Comparison of ENCODE assay signal across 18 mouse cellular contexts in genomic region chr4:149966963-149967362, GRCm38 (mm10). TPM values are rescaled to one million over a fixed set of nuclear protein-coding genes. Genes with fewer than 3 reads are reported as not detected.
DNase-seq lines count a peak whose midpoint lies in the region; ATAC-seq and TF ChIP-seq lines count a peak whose summit lies in the region.
"Had no signal": no experiment of that assay in that cellular context is flagged by ENCODE, and none has a peak within 500 bp of the region (broad histone marks: within the 10 kb centered on the region; RNA-seq: fewer than 3 reads in every experiment).

No protein-coding gene starts in this region.

- no peaks in the 10 kb centered on the region for H3K9me3 ChIP-seq in forebrain, embryonic 12.5 days
- no peaks in the 10 kb centered on the region for H3K9me3 ChIP-seq in forebrain, embryonic 16.5 days (ENCODE audit: control insufficient read depth, low read length)
- H3K9me3 ChIP-seq in embryonic facial prominence, embryonic 10.5 days, result peaks cover 5% of the 10 kb centered on the region; the same call in 1 of the 2 replicates
- no peaks in the 10 kb centered on the region for H3K9me3 ChIP-seq in limb, embryonic 10.5 days (replicated peaks)
- H3K9me3 ChIP-seq in neural tube, embryonic 15.5 days (replicated peaks), result no peaks in the 10 kb centered on the region
- H3K9me3 ChIP-seq: embryonic facial prominence, embryonic 12.5 days; embryonic facial prominence, embryonic 15.5 days; forebrain, embryonic 10.5 days; forebrain, embryonic 13.5 days; forebrain, embryonic 15.5 days had no signal

- H3K27ac ChIP-seq in cerebellum, adult 2 months (ENCODE audit: insufficient read depth, low read length), result no peak overlapping the region
- 0 out of 2 replicates have a peak overlapping the region, but pooled peaks have one; percentile 1 for H3K27ac ChIP-seq in forebrain, embryonic 12.5 days
- H3K27ac ChIP-seq in forebrain, embryonic 16.5 days (ENCODE audit: low read length), result no peak overlapping the region
- 0 out of 2 replicates have a peak overlapping the region, but pooled peaks have one; percentile 15 for H3K27ac ChIP-seq in embryonic facial prominence, embryonic 10.5 days (replicated peaks)
- peak overlapping the region; percentile 4; the same call in 1 of the 2 replicates for H3K27ac ChIP-seq in limb, embryonic 10.5 days
- H3K27ac ChIP-seq in neural tube, embryonic 15.5 days (replicated peaks), result no peak overlapping the region
- H3K27ac ChIP-seq: embryonic facial prominence, embryonic 12.5 days; embryonic facial prominence, embryonic 15.5 days; forebrain, embryonic 10.5 days; forebrain, embryonic 13.5 days; forebrain, embryonic 15.5 days had no signal

- TF ChIP-seq POLR2A in cerebellum, adult 2 months (IDR thresholded peaks at IDR 0.05; ENCODE audit: borderline replicate concordance, insufficient read depth, low read length), result no peak

- no peak for ATAC-seq in forebrain, embryonic 12.5 days (ENCODE audit: low FRiP score)
- ATAC-seq in forebrain, embryonic 16.5 days, result no peak
- no peak for ATAC-seq in neural tube, embryonic 15.5 days (ENCODE audit: low FRiP score)
- ATAC-seq: forebrain, embryonic 15.5 days had no signal

- no peak overlapping the region for H3K9ac ChIP-seq in forebrain, embryonic 12.5 days
- H3K9ac ChIP-seq in forebrain, embryonic 16.5 days (replicated peaks; ENCODE audit: low read depth, low read length), result no peak overlapping the region
- no peak overlapping the region for H3K9ac ChIP-seq in neural tube, embryonic 15.5 days (replicated peaks)
- H3K9ac ChIP-seq: embryonic facial prominence, embryonic 12.5 days; embryonic facial prominence, embryonic 15.5 days; forebrain, embryonic 13.5 days; forebrain, embryonic 15.5 days had no signal

- peak; percentile 54 to 57 for DNase-seq in cerebellum, postnatal 14 days
- DNase-seq in cerebellum, adult 2 months, result no peak
- no peak for DNase-seq in embryonic facial prominence, embryonic 10.5 days (ENCODE audit: low spot score)
- DNase-seq in limb, embryonic 10.5 days (ENCODE audit: low spot score), result no peak
- DNase-seq in heart, adult 8-10 months (ENCODE audit: low spot score), result no peak
- DNase-seq: adrenal gland, adult 8-10 months; embryo, embryonic 11 days had no signal

- H3K36me3 ChIP-seq in forebrain, embryonic 12.5 days (replicated peaks), result no peaks in the 10 kb centered on the region
- no peaks in the 10 kb centered on the region for H3K36me3 ChIP-seq in forebrain, embryonic 16.5 days (ENCODE audit: control insufficient read depth, insufficient read depth)
- no peaks in the 10 kb centered on the region for H3K36me3 ChIP-seq in embryonic facial prominence, embryonic 10.5 days (replicated peaks)
- no peaks in the 10 kb centered on the region for H3K36me3 ChIP-seq in limb, embryonic 10.5 days
- H3K36me3 ChIP-seq in neural tube, embryonic 15.5 days, result no peaks in the 10 kb centered on the region
- H3K36me3 ChIP-seq: embryonic facial prominence, embryonic 12.5 days; embryonic facial prominence, embryonic 15.5 days; forebrain, embryonic 10.5 days; forebrain, embryonic 15.5 days had no signal

- 26% methylated on average over 9 of the region's 9 CpGs for WGBS in cerebellum, adult 2 months
- WGBS in forebrain, embryonic 12.5 days, result 87% methylated on average over 9 of the region's 9 CpGs
- WGBS in forebrain, embryonic 16.5 days, result 85% methylated on average over 9 of the region's 9 CpGs
- 86% methylated on average over 9 of the region's 9 CpGs for WGBS in embryonic facial prominence, embryonic 10.5 days
- WGBS in limb, embryonic 10.5 days, result 89% methylated on average over 9 of the region's 9 CpGs
- WGBS in neural tube, embryonic 15.5 days, result 90% methylated on average over 9 of the region's 9 CpGs

- TF ChIP-seq CTCF in cerebellum, adult 2 months (IDR thresholded peaks at IDR 0.05; ENCODE audit: borderline replicate concordance, insufficient read depth, low read depth, low read length), result no peak

- peaks cover 11% of the 10 kb centered on the region for H3K4me1 ChIP-seq in cerebellum, adult 2 months (ENCODE audit: control insufficient read depth, insufficient read depth, low read length)
- H3K4me1 ChIP-seq in forebrain, embryonic 12.5 days, result no peaks in the 10 kb centered on the region; the same call in 1 of the 2 replicates
- H3K4me1 ChIP-seq in forebrain, embryonic 16.5 days (replicated peaks; ENCODE audit: control insufficient read depth, insufficient read depth, low read length), result no peaks in the 10 kb centered on the region; the same call in 1 of the 2 replicates
- H3K4me1 ChIP-seq in embryonic facial prominence, embryonic 10.5 days, result peaks cover 55% of the 10 kb centered on the region
- peaks cover 49% of the 10 kb centered on the region for H3K4me1 ChIP-seq in limb, embryonic 10.5 days
- H3K4me1 ChIP-seq in neural tube, embryonic 15.5 days, result peaks cover 6% of the 10 kb centered on the region; the same call in 1 of the 2 replicates

- no peak overlapping the region for H3K4me2 ChIP-seq in forebrain, embryonic 12.5 days
- H3K4me2 ChIP-seq in forebrain, embryonic 16.5 days (ENCODE audit: low read length), result no peak overlapping the region
- no peak overlapping the region for H3K4me2 ChIP-seq in neural tube, embryonic 15.5 days
- H3K4me2 ChIP-seq: embryonic facial prominence, embryonic 12.5 days; embryonic facial prominence, embryonic 15.5 days; forebrain, embryonic 13.5 days; forebrain, embryonic 15.5 days had no signal

- no peaks in the 10 kb centered on the region for H3K27me3 ChIP-seq in cerebellum, adult 2 months (ENCODE audit: control insufficient read depth, insufficient read depth, low read length)
- peaks cover 13% of the 10 kb centered on the region; the same call in 1 of the 2 replicates for H3K27me3 ChIP-seq in forebrain, embryonic 12.5 days
- no peaks in the 10 kb centered on the region for H3K27me3 ChIP-seq in forebrain, embryonic 16.5 days (replicated peaks; ENCODE audit: control insufficient read depth, insufficient read depth, low read length)
- H3K27me3 ChIP-seq in embryonic facial prominence, embryonic 10.5 days (replicated peaks; ENCODE audit: low read depth, poor library complexity, severe bottlenecking), result peaks cover 40% of the 10 kb centered on the region
- peaks cover 7% of the 10 kb centered on the region; the same call in 1 of the 2 replicates for H3K27me3 ChIP-seq in limb, embryonic 10.5 days (ENCODE audit: low read depth, poor library complexity, severe bottlenecking)
- H3K27me3 ChIP-seq in neural tube, embryonic 15.5 days (replicated peaks), result no peaks in the 10 kb centered on the region
- H3K27me3 ChIP-seq: embryonic facial prominence, embryonic 12.5 days; embryonic facial prominence, embryonic 15.5 days; forebrain, embryonic 13.5 days; forebrain, embryonic 15.5 days had no signal

- no peak overlapping the region for H3K4me3 ChIP-seq in cerebellum, adult 2 months (replicated peaks; ENCODE audit: insufficient read depth, low read depth, low read length)
- H3K4me3 ChIP-seq in forebrain, embryonic 12.5 days (replicated peaks), result no peak overlapping the region
- H3K4me3 ChIP-seq in forebrain, embryonic 16.5 days (replicated peaks; ENCODE audit: low read length), result no peak overlapping the region
- H3K4me3 ChIP-seq in embryonic facial prominence, embryonic 10.5 days, result no peak overlapping the region
- no peak overlapping the region for H3K4me3 ChIP-seq in limb, embryonic 10.5 days
- H3K4me3 ChIP-seq in neural tube, embryonic 15.5 days (replicated peaks), result no peak overlapping the region
- H3K4me3 ChIP-seq: embryonic facial prominence, embryonic 12.5 days; embryonic facial prominence, embryonic 15.5 days; erythroblast, embryonic 14.5 days; forebrain, embryonic 10.5 days; forebrain, embryonic 13.5 days; forebrain, embryonic 15.5 days; gastrocnemius, adult 2 months had no signal

RNA-seq across cellular contexts. Expression of gene Spsb1, which starts 12.1 kb away (rescaled TPM):
- 25.3 and 26.3 TPM in 2 replicates for polyA plus RNA-seq in cerebellum, adult 2 months (2012; rRNA removed)
- 8.1 and 9.0 TPM in 2 replicates for polyA plus RNA-seq in forebrain, embryonic 12.5 days (2016; fragmentation: Nextera tagmentation; extraction: Ambion mirVana)
- 5.8 and 7.0 TPM in 2 replicates for polyA plus RNA-seq in forebrain, embryonic 16.5 days (2015; fragmentation: Nextera tagmentation; extraction: Ambion mirVana)
- 16.7 and 21.4 TPM in 2 replicates for polyA plus RNA-seq in embryonic facial prominence, embryonic 10.5 days (2016; fragmentation: Nextera tagmentation; extraction: Ambion mirVana)
- 13.7 and 18.8 TPM in 2 replicates for polyA plus RNA-seq in limb, embryonic 10.5 days (2016; fragmentation: Nextera tagmentation; extraction: Ambion mirVana)
- total RNA-seq in heart, adult 8-10 months (2022), result 10 to 100 TPM; 24.7 to 43.0 (median 31.0) TPM
- 7.7 and 9.8 TPM in 2 replicates for polyA plus RNA-seq in neural tube, embryonic 15.5 days (2015; fragmentation: Nextera tagmentation; extraction: Ambion mirVana)
- total RNA-seq: common myeloid progenitor, adult 5-6 weeks had no signal
- polyA plus RNA-seq: erythroblast, embryonic 14.5 days had no signal

RNA-seq across cellular contexts. Expression of gene H6pd, which starts 41.9 kb away (rescaled TPM):
- polyA plus RNA-seq in cerebellum, adult 2 months (2012; rRNA removed), result 11.6 and 14.1 TPM in 2 replicates
- 2.8 and 3.0 TPM in 2 replicates for polyA plus RNA-seq in forebrain, embryonic 12.5 days (2016; fragmentation: Nextera tagmentation; extraction: Ambion mirVana)
- 2.1 TPM in 2 replicates for polyA plus RNA-seq in forebrain, embryonic 16.5 days (2015; fragmentation: Nextera tagmentation; extraction: Ambion mirVana)
- 4.9 and 5.3 TPM in 2 replicates for polyA plus RNA-seq in embryonic facial prominence, embryonic 10.5 days (2016; fragmentation: Nextera tagmentation; extraction: Ambion mirVana)
- 4.5 and 5.6 TPM in 2 replicates for polyA plus RNA-seq in limb, embryonic 10.5 days (2016; fragmentation: Nextera tagmentation; extraction: Ambion mirVana)
- 10 to 100 TPM; 37.5 to 44.8 (median 41.2) TPM for total RNA-seq in heart, adult 8-10 months (2022)
- 3.3 and 6.4 TPM in 2 replicates for polyA plus RNA-seq in neural tube, embryonic 15.5 days (2015; fragmentation: Nextera tagmentation; extraction: Ambion mirVana)

Comparison
In these comparisons a context has a peak if more than half of its experiments do, and no peak if none do; other contexts are left out.
1. DNase-seq: peak in cerebellum, postnatal 14 days (2 of 2); none in cerebellum, adult 2 months (0 of 2), embryonic facial prominence, embryonic 10.5 days (single experiment), limb, embryonic 10.5 days (single experiment) and heart, adult 8-10 months (single experiment).
2. H3K27ac ChIP-seq: peak in forebrain, embryonic 12.5 days (single experiment), embryonic facial prominence, embryonic 10.5 days (single experiment) and limb, embryonic 10.5 days (single experiment); none in cerebellum, adult 2 months (single experiment), forebrain, embryonic 16.5 days (single experiment) and neural tube, embryonic 15.5 days (single experiment).